Mouse (Mus musculus) kidney, postnatal 4 days (tissue): ENCODE measurements around the gene Ggt7.
"Not testable (repeated sequence)": the region's sequence is repeated elsewhere in the genome, so short reads cannot be mapped to it uniquely, and the experiment has no call there.

ENCODE experiments used
- DNase-seq, 2 experiments: peaks; one replicate each; pipeline ENCODE4 v3.0.0; 2021; ENCODE audit warnings: mixed read lengths in 2 of 2

The Ggt7 gene

GRCm38 (mm10) chr2:155517455-155518423, at the start of gene Ggt7, which contains the start of gene Acss2:
TSS of gene Ggt7 (minus strand) at chr2:155518237.
TSS of gene Acss2 (plus strand) at chr2:155517948.
- peak; percentile 99 to 100 for DNase-seq

- DNase-seq: no peak
These were observed 49.7 kb upstream of the Ggt7 start for GRCm38 (mm10) chr2:155567751-155568150.

GRCm38 (mm10) chr2:155562934-155563333, 44.9 kb upstream of the Ggt7 start:
- no peak for DNase-seq

GRCm38 (mm10) chr2:155562209-155562608, 44.2 kb upstream of the Ggt7 start:
- DNase-seq: no peak

- no peak for DNase-seq
These were observed 36.5 kb upstream of the Ggt7 start for GRCm38 (mm10) chr2:155554426-155554985.

- DNase-seq: no peak
These were observed 34.9 kb upstream of the Ggt7 start for GRCm38 (mm10) chr2:155552949-155553354.

GRCm38 (mm10) chr2:155552336-155552735, 34.3 kb upstream of the Ggt7 start:
- DNase-seq: no peak

- no peak for DNase-seq
These were observed 28.9 kb upstream of the Ggt7 start for GRCm38 (mm10) chr2:155546955-155547354.

GRCm38 (mm10) chr2:155540822-155541458, 22.9 kb upstream of the Ggt7 start:
- DNase-seq: peak in 1 of 2 experiments; percentile 6

- no peak for DNase-seq
These were observed 21.7 kb upstream of the Ggt7 start for GRCm38 (mm10) chr2:155539696-155540095.

GRCm38 (mm10) chr2:155538463-155539057, 20.5 kb upstream of the Ggt7 start:
- DNase-seq: not testable (repeated sequence)

- no peak for DNase-seq
These were observed 19.9 kb upstream of the Ggt7 start for GRCm38 (mm10) chr2:155537761-155538462.

- DNase-seq: no peak
These were observed 18.3 kb upstream of the Ggt7 start for GRCm38 (mm10) chr2:155536292-155536691.

GRCm38 (mm10) chr2:155527367-155527766, 9.3 kb upstream of the Ggt7 start:
- no peak for DNase-seq

GRCm38 (mm10) chr2:155524378-155524777, 6.3 kb upstream of the Ggt7 start:
- no peak for DNase-seq

- no peak for DNase-seq
These were observed 5.7 kb upstream of the Ggt7 start for GRCm38 (mm10) chr2:155523706-155524105.

- no peak for DNase-seq
These were observed 664 bp upstream of the Ggt7 start for GRCm38 (mm10) chr2:155518531-155519270.

GRCm38 (mm10) chr2:155515941-155516340, 2.1 kb downstream of the Ggt7 start:
- DNase-seq: peak; percentile 79

- DNase-seq: peak; percentile 81 to 84
These were observed 3.4 kb downstream of the Ggt7 start for GRCm38 (mm10) chr2:155514666-155515065.

GRCm38 (mm10) chr2:155513543-155513942, 4.5 kb downstream of the Ggt7 start:
- no peak for DNase-seq

GRCm38 (mm10) chr2:155512479-155512878, 5.6 kb downstream of the Ggt7 start:
- DNase-seq: peak; percentile 67 to 74
